Mouse (Mus musculus): Measurements from ENCODE around the gene Vmp1.

- TF ChIP-seq CTCF (IDR thresholded peaks at IDR 0.05; ENCODE audit: borderline replicate concordance, extremely low read depth, insufficient read depth, insufficient read length): no peak
- no peak for TF ChIP-seq POLR2A (IDR thresholded peaks at IDR 0.05; ENCODE audit: borderline replicate concordance, extremely low read depth, insufficient read depth, insufficient read length, poor library complexity, severe bottlenecking)
These were observed 36.7 kb downstream of the Vmp1 start for GRCm38 (mm10) chr11:86646885-86647459.

Measured in brain, embryonic 14.5 days (tissue).